Mouse (Mus musculus) bone marrow, adult 2 months (tissue): Measurements from ENCODE around the gene Sbno2.

Experiments used
- CTCF ChIP-seq: fragments of 200-500 bp; IDR thresholded peaks from 2 replicates; pipeline ENCODE4 v1.5.1; 2011; ENCODE audit warnings: low read length, control low read depth; ENCODE audit not compliant: control insufficient read depth, insufficient read depth
- POLR2A ChIP-seq: fragments of 200-500 bp; IDR thresholded peaks from 2 replicates; pipeline ENCODE4 v1.6.1; 2011; ENCODE audit warnings: low read depth, mild to moderate bottlenecking, control low read depth, low read length, borderline replicate concordance; ENCODE audit not compliant: control insufficient read depth

GRCm38 (mm10) chr10:80076386-80076785 is 29.0 kb downstream of the Sbno2 start:
- TF ChIP-seq POLR2A (no peak), CTCF (no peak)
